Mouse (Mus musculus) heart, postnatal 14 days (tissue): ENCODE measurements around the gene Agpat2. TPM values are rescaled to one million over a fixed set of nuclear protein-coding genes. Genes with fewer than 3 reads are reported as not detected.

Experiments used
- DNase-seq, 2 experiments: peaks; one replicate each; pipeline ENCODE4 v3.0.0; 2021 to 2022
- intact Hi-C: fragments of 180-260 bp; cut with DNase I; formaldehyde crosslinking; loops from one replicate; pipeline ENCODE4 v1.15.1; 2025
- total RNA-seq, 2 experiments: library from RNA; stranded (reverse); gene quantifications; 2 replicates each; pipeline ENCODE4 v1.2.3; 2021

Gene Agpat2
- total RNA-seq, 2 experiments from 2014 or later = 47.8 to 51.8 TPM

- DNase-seq = no peak
- intact Hi-C loops = no loop called here
These were observed 24.7 kb upstream of the Agpat2 start for GRCm38 (mm10) chr2:26628792-26629437.

GRCm38 (mm10) chr2:26627921-26628739 lies 23.9 kb upstream of the Agpat2 start, which contains the start of gene Fam69b:
Gene Fam69b, plus strand, starts transcription at chr2:26628457.
- DNase-seq = peak; percentile 83 to 85
- intact Hi-C loops = no loop called here

- no peak for DNase-seq
- intact Hi-C loops = no loop called here
These were observed 21.9 kb upstream of the Agpat2 start for GRCm38 (mm10) chr2:26626081-26626480.

- intact Hi-C loops = no loop called here
- DNase-seq = no peak
These were observed 21.2 kb upstream of the Agpat2 start for GRCm38 (mm10) chr2:26625419-26625818.

GRCm38 (mm10) chr2:26622984-26623383 lies 18.8 kb upstream of the Agpat2 start:
- no peak for DNase-seq
- intact Hi-C loops = no loop called here

GRCm38 (mm10) chr2:26621246-26621645 lies 17.0 kb upstream of the Agpat2 start:
- no peak for DNase-seq
- intact Hi-C loops = no loop called here

GRCm38 (mm10) chr2:26617928-26618327 lies 13.7 kb upstream of the Agpat2 start:
- intact Hi-C loops = no loop called here
- DNase-seq = no peak

GRCm38 (mm10) chr2:26617331-26617730 lies 13.1 kb upstream of the Agpat2 start:
- intact Hi-C loops = no loop called here
- DNase-seq = no peak

GRCm38 (mm10) chr2:26615459-26616124 lies 11.4 kb upstream of the Agpat2 start:
- intact Hi-C loops = no loop called here
- no peak for DNase-seq

GRCm38 (mm10) chr2:26614903-26615302 lies 10.7 kb upstream of the Agpat2 start:
- DNase-seq = peak; percentile 39 to 62
- intact Hi-C loops = no loop called here

- no peak for DNase-seq
- intact Hi-C loops = no loop called here
These were observed 7.7 kb upstream of the Agpat2 start for GRCm38 (mm10) chr2:26611896-26612295.

GRCm38 (mm10) chr2:26611054-26611453 lies 6.8 kb upstream of the Agpat2 start:
- intact Hi-C loops = no loop called here
- DNase-seq = no peak

- intact Hi-C loops = no loop called here
- DNase-seq = no peak
These were observed 6.3 kb upstream of the Agpat2 start for GRCm38 (mm10) chr2:26610526-26610925.

GRCm38 (mm10) chr2:26609261-26609661 lies 5.0 kb upstream of the Agpat2 start:
- peak; percentile 45 to 69 for DNase-seq
- intact Hi-C loops = no loop called here

GRCm38 (mm10) chr2:26608781-26609180 lies 4.6 kb upstream of the Agpat2 start:
- no peak for DNase-seq
- intact Hi-C loops = no loop called here

GRCm38 (mm10) chr2:26607056-26607910 lies 3.1 kb upstream of the Agpat2 start:
- DNase-seq = peak; percentile 68 to 81

GRCm38 (mm10) chr2:26606579-26606978 lies 2.4 kb upstream of the Agpat2 start:
- DNase-seq = no peak
- intact Hi-C loops = loop anchor here (2.0 kb wide), 1 partner anchor 32 kb away; no protein-coding TSS in a partner anchor

More at GRCm38 (mm10) chr2:26607056-26607910, 3.1 kb upstream of the Agpat2 start:
- intact Hi-C loops = loop anchor here (2.0 kb wide), 1 partner anchor 32 kb away; no protein-coding TSS in a partner anchor

GRCm38 (mm10) chr2:26605331-26605730 lies 1.1 kb upstream of the Agpat2 start:
- DNase-seq = no peak
- intact Hi-C loops = no loop called here

GRCm38 (mm10) chr2:26603159-26603558 lies 1.1 kb downstream of the Agpat2 start:
- no peak for DNase-seq

GRCm38 (mm10) chr2:26602631-26603030 lies 1.6 kb downstream of the Agpat2 start:
- intact Hi-C loops = no loop called here
- DNase-seq = no peak

More at GRCm38 (mm10) chr2:26603159-26603558, 1.1 kb downstream of the Agpat2 start:
- intact Hi-C loops = no loop called here
